Mouse (Mus musculus): Measurements from ENCODE around the gene Tlcd2. TPM values are rescaled to one million over a fixed set of nuclear protein-coding genes. Genes with fewer than 3 reads are reported as not detected.

Tlcd2 gene
- polyA plus RNA-seq, 1 experiment from 2014 or later = 12.4 TPM

GRCm38 (mm10) chr11:75461743-75462252, 283 bp downstream of the Tlcd2 start:
- Histone ChIP-seq H3K4me3 (peak overlapping the region; percentile 79), H3K27ac (peak overlapping the region; percentile 91), H3K27me3 (ENCODE audit: insufficient read depth, poor library complexity, severe bottlenecking) (no peaks in the 10 kb centered on the region), H3K4me1 (replicated peaks) (peaks cover 42% of the 10 kb centered on the region), H3K36me3 (peaks cover 16% of the 10 kb centered on the region), H3K9me3 (peaks cover 3% of the 10 kb centered on the region)
- no peak for DNase-seq (ENCODE audit: low spot score)
- WGBS = under 1% methylated on average over 30 of the region's 30 CpGs

- H3K36me3 ChIP-seq = peaks cover 16% of the 10 kb centered on the region
- 4% methylated on average over 16 of the region's 16 CpGs for WGBS
- peak overlapping the region; percentile 79 for H3K4me3 ChIP-seq
- H3K9me3 ChIP-seq = peaks cover 4% of the 10 kb centered on the region
- H3K27me3 ChIP-seq (ENCODE audit: insufficient read depth, poor library complexity, severe bottlenecking) = no peaks in the 10 kb centered on the region
- peaks cover 43% of the 10 kb centered on the region for H3K4me1 ChIP-seq (replicated peaks)
- DNase-seq (ENCODE audit: low spot score) = peak; percentile 24
- H3K27ac ChIP-seq = peak overlapping the region; percentile 91
These were observed 803 bp downstream of the Tlcd2 start for GRCm38 (mm10) chr11:75462253-75462783.

- peak; percentile 82 for DNase-seq (ENCODE audit: low spot score)
- peaks cover 16% of the 10 kb centered on the region for H3K36me3 ChIP-seq
- WGBS = 5% methylated on average over 9 of the region's 9 CpGs
- peaks cover 4% of the 10 kb centered on the region for H3K9me3 ChIP-seq
- peaks cover 49% of the 10 kb centered on the region for H3K4me1 ChIP-seq (replicated peaks)
- peak overlapping the region; percentile 91 for H3K27ac ChIP-seq
- no peaks in the 10 kb centered on the region for H3K27me3 ChIP-seq (ENCODE audit: insufficient read depth, poor library complexity, severe bottlenecking)
- peak overlapping the region; percentile 79 for H3K4me3 ChIP-seq
These were observed 1.4 kb downstream of the Tlcd2 start for GRCm38 (mm10) chr11:75462865-75463336.

- H3K27ac ChIP-seq = peak overlapping the region; percentile 91
These were observed 2.1 kb downstream of the Tlcd2 start for GRCm38 (mm10) chr11:75463624-75464023.

GRCm38 (mm10) chr11:75464417-75464816, 2.9 kb downstream of the Tlcd2 start:
- 90% methylated on average over 6 of the region's 6 CpGs for WGBS
- Histone ChIP-seq H3K4me1 (replicated peaks) (peaks cover 54% of the 10 kb centered on the region), H3K36me3 (peaks cover 16% of the 10 kb centered on the region), H3K27ac (no peak overlapping the region), H3K4me3 (no peak overlapping the region), H3K27me3 (ENCODE audit: insufficient read depth, poor library complexity, severe bottlenecking) (peaks cover 3% of the 10 kb centered on the region; the same call in 1 of the 2 replicates), H3K9me3 (peaks cover 4% of the 10 kb centered on the region)
- DNase-seq (ENCODE audit: low spot score) = no peak

More at GRCm38 (mm10) chr11:75463624-75464023, 2.1 kb downstream of the Tlcd2 start:
- peaks cover 55% of the 10 kb centered on the region for H3K4me1 ChIP-seq (replicated peaks)
- WGBS = 66% methylated on average over 4 of the region's 4 CpGs
- peaks cover under 1% of the 10 kb centered on the region; the same call in 1 of the 2 replicates for H3K27me3 ChIP-seq (ENCODE audit: insufficient read depth, poor library complexity, severe bottlenecking)
- H3K4me3 ChIP-seq = peak overlapping the region; percentile 9; the same call in 1 of the 2 replicates
- peaks cover 4% of the 10 kb centered on the region for H3K9me3 ChIP-seq
- peaks cover 16% of the 10 kb centered on the region for H3K36me3 ChIP-seq
- no peak for DNase-seq (ENCODE audit: low spot score)

GRCm38 (mm10) chr11:75465051-75465450, 3.5 kb downstream of the Tlcd2 start:
- H3K36me3 ChIP-seq = peaks cover 16% of the 10 kb centered on the region
- no peak for DNase-seq (ENCODE audit: low spot score)
- H3K9me3 ChIP-seq = peaks cover 4% of the 10 kb centered on the region
- no peak overlapping the region for H3K4me3 ChIP-seq
- H3K27ac ChIP-seq = no peak overlapping the region
- H3K4me1 ChIP-seq (replicated peaks) = peaks cover 48% of the 10 kb centered on the region
- peaks cover 3% of the 10 kb centered on the region; the same call in 1 of the 2 replicates for H3K27me3 ChIP-seq (ENCODE audit: insufficient read depth, poor library complexity, severe bottlenecking)
- 87% methylated on average over 6 of the region's 6 CpGs for WGBS

- peaks cover 4% of the 10 kb centered on the region for H3K9me3 ChIP-seq
These were observed 5.4 kb downstream of the Tlcd2 start for GRCm38 (mm10) chr11:75466731-75467505.

GRCm38 (mm10) chr11:75467512-75468215, 6.1 kb downstream of the Tlcd2 start:
- H3K4me3 ChIP-seq = peak overlapping the region; percentile 59
- H3K36me3 ChIP-seq = peaks cover 16% of the 10 kb centered on the region
- peaks cover 3% of the 10 kb centered on the region; the same call in 1 of the 2 replicates for H3K27me3 ChIP-seq (ENCODE audit: insufficient read depth, poor library complexity, severe bottlenecking)
- WGBS = 18% methylated on average over 19 of the region's 19 CpGs
- H3K27ac ChIP-seq = peak overlapping the region; percentile 83
- peaks cover 4% of the 10 kb centered on the region for H3K9me3 ChIP-seq
- peaks cover 27% of the 10 kb centered on the region for H3K4me1 ChIP-seq (replicated peaks)
- DNase-seq (ENCODE audit: low spot score) = peak; percentile 61

More at GRCm38 (mm10) chr11:75466731-75467505, 5.4 kb downstream of the Tlcd2 start:
- Histone ChIP-seq H3K36me3 (peaks cover 16% of the 10 kb centered on the region), H3K27ac (no peak overlapping the region), H3K27me3 (ENCODE audit: insufficient read depth, poor library complexity, severe bottlenecking) (peaks cover 3% of the 10 kb centered on the region; the same call in 1 of the 2 replicates), H3K4me1 (replicated peaks) (peaks cover 34% of the 10 kb centered on the region), H3K4me3 (peak overlapping the region; percentile 59; the same call in 1 of the 2 replicates)
- no peak for DNase-seq (ENCODE audit: low spot score)
- WGBS = 96% methylated on average over 4 of the region's 4 CpGs

GRCm38 (mm10) chr11:75468410-75468809, 6.9 kb downstream of the Tlcd2 start:
- 68% methylated on average over 7 of the region's 7 CpGs for WGBS
- peaks cover 3% of the 10 kb centered on the region; the same call in 1 of the 2 replicates for H3K27me3 ChIP-seq (ENCODE audit: insufficient read depth, poor library complexity, severe bottlenecking)
- H3K4me1 ChIP-seq (replicated peaks) = peaks cover 19% of the 10 kb centered on the region
- peak overlapping the region; percentile 59 for H3K4me3 ChIP-seq
- peak overlapping the region; percentile 83 for H3K27ac ChIP-seq
- DNase-seq (ENCODE audit: low spot score) = no peak
- H3K9me3 ChIP-seq = peaks cover 4% of the 10 kb centered on the region
- peaks cover 16% of the 10 kb centered on the region for H3K36me3 ChIP-seq

GRCm38 (mm10) chr11:75469261-75469660, 7.7 kb downstream of the Tlcd2 start:
- Histone ChIP-seq H3K27ac (no peak overlapping the region), H3K27me3 (ENCODE audit: insufficient read depth, poor library complexity, severe bottlenecking) (peaks cover 3% of the 10 kb centered on the region; the same call in 1 of the 2 replicates), H3K9me3 (peaks cover 4% of the 10 kb centered on the region), H3K4me3 (no peak overlapping the region), H3K36me3 (peaks cover 16% of the 10 kb centered on the region), H3K4me1 (replicated peaks) (peaks cover 16% of the 10 kb centered on the region)
- 92% methylated on average over 4 of the region's 4 CpGs for WGBS
- no peak for DNase-seq (ENCODE audit: low spot score)

GRCm38 (mm10) chr11:75470675-75471074, 9.2 kb downstream of the Tlcd2 start:
- no peak for DNase-seq (ENCODE audit: low spot score)
- 86% methylated on average over 3 of the region's 3 CpGs for WGBS
- no peak overlapping the region for H3K4me3 ChIP-seq

GRCm38 (mm10) chr11:75472469-75473081, 11.1 kb downstream of the Tlcd2 start:
- Histone ChIP-seq H3K27ac (no peak overlapping the region), H3K9me3 (no peaks in the 10 kb centered on the region), H3K4me3 (no peak overlapping the region), H3K27me3 (ENCODE audit: insufficient read depth, poor library complexity, severe bottlenecking) (peaks cover 3% of the 10 kb centered on the region; the same call in 1 of the 2 replicates), H3K36me3 (no peaks in the 10 kb centered on the region), H3K4me1 (replicated peaks) (peaks cover 12% of the 10 kb centered on the region)
- WGBS = 86% methylated on average over 11 of the region's 11 CpGs
- DNase-seq (ENCODE audit: low spot score) = no peak

More at GRCm38 (mm10) chr11:75470675-75471074, 9.2 kb downstream of the Tlcd2 start:
- peaks cover 4% of the 10 kb centered on the region for H3K36me3 ChIP-seq
- peaks cover 16% of the 10 kb centered on the region for H3K4me1 ChIP-seq (replicated peaks)
- H3K27ac ChIP-seq = no peak overlapping the region
- peaks cover 3% of the 10 kb centered on the region; the same call in 1 of the 2 replicates for H3K27me3 ChIP-seq (ENCODE audit: insufficient read depth, poor library complexity, severe bottlenecking)
- H3K9me3 ChIP-seq = peaks cover 4% of the 10 kb centered on the region
